Mouse (Mus musculus): ENCODE measurements around the gene Gm13698. TPM values are rescaled to one million over a fixed set of nuclear protein-coding genes. Genes with fewer than 3 reads are reported as not detected.
"Not testable (repeated sequence)": the region's sequence is repeated elsewhere in the genome, so short reads cannot be mapped to it uniquely, and the experiment has no call there.

Gm13698 gene
- polyA plus RNA-seq, 1 experiment from 2014 or later = not detected

GRCm38 (mm10) chr2:83984443-83984842 is 28.9 kb downstream of the Gm13698 start, which contains the start of gene Gm13697:
TSS of gene Gm13697 (plus strand) at chr2:83984743.
- not testable (repeated sequence) for ATAC-seq (ENCODE audit: low read depth); H3K9ac ChIP-seq (ENCODE audit: low read depth, low read length); H3K4me1 ChIP-seq (ENCODE audit: control insufficient read depth, insufficient read depth, low read length); H3K27ac ChIP-seq (replicated peaks; ENCODE audit: low read depth, low read length); H3K9me3 ChIP-seq (ENCODE audit: control insufficient read depth, low read length); DNase-seq (ENCODE audit: low spot score); H3K36me3 ChIP-seq (ENCODE audit: control insufficient read depth, insufficient read depth, low read length); H3K4me2 ChIP-seq (ENCODE audit: low read depth, low read length); H3K27me3 ChIP-seq (replicated peaks; ENCODE audit: control insufficient read depth, insufficient read depth, low read length); H3K4me3 ChIP-seq (ENCODE audit: low read depth, low read length)
- no CpG with 5 or more reads among the region's 6 CpGs for WGBS

DNA sequence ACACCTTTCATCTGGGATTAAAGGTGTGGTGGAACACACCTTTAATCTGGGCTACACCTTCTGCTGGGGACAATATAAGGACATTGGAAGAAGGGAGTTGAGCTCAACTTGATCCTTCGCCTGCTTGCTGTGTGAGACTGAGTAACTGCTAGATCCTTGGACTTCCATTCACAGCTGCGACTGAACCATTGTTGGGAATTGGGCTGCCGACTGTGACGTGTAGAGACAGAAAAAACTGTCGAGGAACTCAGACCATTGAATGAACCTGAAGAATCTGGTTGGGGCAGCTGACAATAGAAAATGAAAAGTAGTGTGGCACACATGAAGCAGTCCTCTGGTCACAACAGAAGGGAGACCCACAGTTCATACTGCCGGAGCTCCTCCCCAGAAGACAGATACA is 34.8 kb downstream of the Gm13698 start, which contains the start of gene Gm13691:
Gm13691 (plus strand) TSS at position 301 of the 400 bp plus-strand sequence.
- not testable (repeated sequence) for H3K27ac ChIP-seq (replicated peaks; ENCODE audit: low read depth, low read length); ATAC-seq (ENCODE audit: low read depth)
- WGBS = no CpG with 5 or more reads among the region's 6 CpGs

GRCm38 (mm10) chr2:83993639-83994255 is 38.3 kb downstream of the Gm13698 start:
- H3K4me2 ChIP-seq (ENCODE audit: low read depth, low read length) = peak overlapping the region; percentile 26; the same call in 1 of the 2 replicates
- not testable (repeated sequence) for H3K9me3 ChIP-seq (ENCODE audit: control insufficient read depth, low read length); H3K4me1 ChIP-seq (ENCODE audit: control insufficient read depth, insufficient read depth, low read length); H3K9ac ChIP-seq (ENCODE audit: low read depth, low read length); H3K4me3 ChIP-seq (ENCODE audit: low read depth, low read length); H3K27ac ChIP-seq (replicated peaks; ENCODE audit: low read depth, low read length); H3K36me3 ChIP-seq (ENCODE audit: control insufficient read depth, insufficient read depth, low read length); ATAC-seq (ENCODE audit: low read depth); H3K27me3 ChIP-seq (replicated peaks; ENCODE audit: control insufficient read depth, insufficient read depth, low read length)
- 23% methylated on average over 7 of the region's 9 CpGs for WGBS
- DNase-seq (ENCODE audit: low spot score) = peak; percentile 54

More for the DNA sequence above, 34.8 kb downstream of the Gm13698 start, which contains the start of gene Gm13691:
- DNase-seq (ENCODE audit: low spot score); H3K36me3 ChIP-seq (ENCODE audit: control insufficient read depth, insufficient read depth, low read length); H3K4me3 ChIP-seq (ENCODE audit: low read depth, low read length); H3K27me3 ChIP-seq (replicated peaks; ENCODE audit: control insufficient read depth, insufficient read depth, low read length); H3K4me1 ChIP-seq (ENCODE audit: control insufficient read depth, insufficient read depth, low read length); H3K9ac ChIP-seq (ENCODE audit: low read depth, low read length); H3K4me2 ChIP-seq (ENCODE audit: low read depth, low read length); H3K9me3 ChIP-seq (ENCODE audit: control insufficient read depth, low read length): not testable (repeated sequence)

DNA sequence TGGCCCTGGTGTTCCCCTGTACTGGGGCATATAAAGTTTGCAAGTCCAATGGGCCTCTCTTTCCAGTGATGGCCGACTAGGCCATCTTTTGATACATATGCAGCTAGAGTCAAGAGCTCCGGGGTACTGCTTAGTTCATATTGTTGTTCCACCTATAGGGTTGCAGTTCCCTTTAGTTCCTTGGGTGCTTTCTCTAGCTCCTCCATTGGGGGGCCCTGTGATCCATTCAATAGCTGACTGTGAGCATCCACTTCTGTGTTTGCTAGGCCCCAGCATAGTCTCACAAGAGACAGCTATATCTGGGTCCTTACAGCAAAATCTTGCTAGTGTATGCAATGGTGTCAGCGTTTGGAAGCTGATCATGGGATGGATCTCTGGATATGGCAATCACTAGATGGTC is 39.0 kb downstream of the Gm13698 start:
- H3K9me3 ChIP-seq (ENCODE audit: control insufficient read depth, low read length); H3K4me1 ChIP-seq (ENCODE audit: control insufficient read depth, insufficient read depth, low read length); H3K27me3 ChIP-seq (replicated peaks; ENCODE audit: control insufficient read depth, insufficient read depth, low read length); H3K27ac ChIP-seq (replicated peaks; ENCODE audit: low read depth, low read length); H3K4me2 ChIP-seq (ENCODE audit: low read depth, low read length); H3K36me3 ChIP-seq (ENCODE audit: control insufficient read depth, insufficient read depth, low read length); H3K9ac ChIP-seq (ENCODE audit: low read depth, low read length); H3K4me3 ChIP-seq (ENCODE audit: low read depth, low read length); ATAC-seq (ENCODE audit: low read depth); DNase-seq (ENCODE audit: low spot score): not testable (repeated sequence)
- no CpG with 5 or more reads among the region's 3 CpGs for WGBS

Other genes with a start within 250 kb of the Gm13698 start
- 92.5 and 105 TPM in 2 replicates for gene Itgav, start 231.3 kb upstream of the Gm13698 start, polyA plus RNA-seq (2014; fragmentation: Nextera tagmentation; extraction: Ambion mirVana)
- gene Fam171b, start 143.1 kb upstream of the Gm13698 start, polyA plus RNA-seq (2014; fragmentation: Nextera tagmentation; extraction: Ambion mirVana) = 21.0 TPM in 2 replicates
- 0.53 TPM in 1 of 2 replicates, not detected in the other for gene Zswim2, start 14.5 kb upstream of the Gm13698 start, polyA plus RNA-seq (2014; fragmentation: Nextera tagmentation; extraction: Ambion mirVana)
- not detected in 2 replicates for gene Gm13693, start 5.8 kb downstream of the Gm13698 start, polyA plus RNA-seq (2014; fragmentation: Nextera tagmentation; extraction: Ambion mirVana)
- not detected in 2 replicates for gene Gm13695, start 11.6 kb downstream of the Gm13698 start, polyA plus RNA-seq (2014; fragmentation: Nextera tagmentation; extraction: Ambion mirVana)
- gene Gm13696, start 17.4 kb downstream of the Gm13698 start, polyA plus RNA-seq (2014; fragmentation: Nextera tagmentation; extraction: Ambion mirVana) = not detected in 2 replicates
- not detected in 2 replicates for gene Gm13694, start 23.2 kb downstream of the Gm13698 start, polyA plus RNA-seq (2014; fragmentation: Nextera tagmentation; extraction: Ambion mirVana)
- not detected in 2 replicates for gene Gm13697, start 29.1 kb downstream of the Gm13698 start, polyA plus RNA-seq (2014; fragmentation: Nextera tagmentation; extraction: Ambion mirVana)
- gene Gm13691, start 34.9 kb downstream of the Gm13698 start, polyA plus RNA-seq (2014; fragmentation: Nextera tagmentation; extraction: Ambion mirVana) = not detected in 2 replicates